Mouse (Mus musculus) G1E (cell line): ENCODE results near the gene Klhl36. TPM values are rescaled to one million over a fixed set of nuclear protein-coding genes. Genes with fewer than 3 reads are reported as not detected.

Experiments used
- ATAC-seq: 2 replicates; pipeline ENCODE4 v1.8.0; 2016; ENCODE audit warnings: mild to moderate bottlenecking; ENCODE audit not compliant: insufficient number of reproducible peaks, poor library complexity, low FRiP score, severe bottlenecking; ENCODE audit errors: extremely low read depth
- DNase-seq: peaks from one replicate; pipeline ENCODE4 v3.0.0; 2012; ENCODE audit warnings: low spot score
- H3K27me3 ChIP-seq: 2 replicates; pipeline ENCODE4 v1.6.1; 2012; ENCODE audit warnings: mild to moderate bottlenecking, low read length, inconsistent platforms; ENCODE audit not compliant: insufficient read depth
- H3K36me3 ChIP-seq: replicated peaks from 2 replicates; pipeline ENCODE3; 2012; ENCODE audit warnings: mild to moderate bottlenecking, inconsistent platforms
- H3K4me1 ChIP-seq: 2 replicates; pipeline ENCODE4 v1.6.1; 2012; ENCODE audit warnings: low read depth, low read length, inconsistent platforms, mixed read lengths; ENCODE audit not compliant: insufficient read depth
- H3K4me3 ChIP-seq: 2 replicates; pipeline ENCODE4 v1.5.1; 2012; ENCODE audit warnings: low read depth, mild to moderate bottlenecking, inconsistent platforms, low read length, moderate library complexity, mixed read lengths
- H3K9me3 ChIP-seq: replicated peaks from 2 replicates; pipeline ENCODE4 v1.6.1; 2012; ENCODE audit warnings: inconsistent platforms
- CTCF ChIP-seq: IDR thresholded peaks from 2 replicates; pipeline ENCODE4 v1.5.1; 2012; ENCODE audit warnings: low read depth, low read length, inconsistent platforms, mixed read lengths
- GATA1 ChIP-seq: IDR thresholded peaks from 2 replicates; pipeline ENCODE4 v1.6.1; 2012; ENCODE audit warnings: borderline replicate concordance, low read length, inconsistent platforms, mixed read lengths
- GATA2 ChIP-seq: IDR thresholded peaks from 2 replicates; pipeline ENCODE4 v1.6.1; 2012; ENCODE audit warnings: low read depth, low read length, inconsistent platforms, borderline replicate concordance
- POLR2AphosphoS5 ChIP-seq: IDR thresholded peaks from 2 replicates; pipeline ENCODE4 v1.6.1; 2012; ENCODE audit warnings: low read depth, low read length, inconsistent platforms; ENCODE audit not compliant: insufficient replicate concordance
- TAL1 ChIP-seq: conservative IDR thresholded peaks from 2 replicates; pipeline ENCODE4 v1.6.1; 2012; ENCODE audit warnings: low read depth, low read length, inconsistent platforms, mixed read lengths
- polyA plus RNA-seq: library from polyadenylated mRNA; stranded (reverse); fragments of >175 nt; gene quantifications from 2 replicates; pipeline ENCODE4 v1.2.3, GENCODE M21; 2012
- total RNA-seq, 2 experiments: library from RNA; stranded (forward) in 1 of 2; stranded (reverse) in 1 of 2; fragments of 200-1000 nt in 1 of 2; fragments of >200 nt in 1 of 2; fragmentation: Nextera tagmentation in 1 of 2; gene quantifications; 2 replicates each; pipeline ENCODE4 v1.2.3; 2014 to 2017

Gene Klhl36
- total and polyA plus RNA-seq, 3 experiments = 3.9 to 8.7 (median 8.0) TPM

DNA sequence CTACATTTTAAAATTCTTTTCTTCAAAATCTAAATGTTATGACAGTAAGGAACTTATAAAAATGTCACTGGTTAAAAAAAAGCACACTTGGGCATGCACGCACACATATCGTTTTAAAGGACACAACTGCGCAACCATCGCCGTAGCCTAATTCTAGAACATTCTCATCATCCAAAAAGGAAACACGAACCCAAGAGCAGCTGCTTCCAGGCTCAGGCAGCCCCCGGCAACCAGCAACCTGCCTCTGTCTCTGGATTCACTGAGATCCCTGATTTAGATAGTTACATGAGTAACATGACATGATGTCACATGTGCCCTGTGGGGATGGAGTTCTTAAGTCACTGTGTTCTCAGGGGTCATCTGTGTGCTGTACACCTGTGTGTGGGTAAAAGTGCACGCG lies 38.8 kb upstream of the Klhl36 start:
- TF ChIP-seq POLR2AphosphoS5 = no peak
- TF ChIP-seq TAL1 = no peak
- no peak for TF ChIP-seq GATA2
- TF ChIP-seq CTCF = no peak
- TF ChIP-seq GATA1 = no peak
- Histone ChIP-seq H3K9me3 (no peaks in the 10 kb centered on the region), H3K27me3 (peaks cover 41% of the 10 kb centered on the region), H3K4me1 (peaks cover 25% of the 10 kb centered on the region), H3K4me3 (no peak overlapping the region), H3K36me3 (no peaks in the 10 kb centered on the region)
- DNase-seq (no peak), ATAC-seq (no peak)

DNA sequence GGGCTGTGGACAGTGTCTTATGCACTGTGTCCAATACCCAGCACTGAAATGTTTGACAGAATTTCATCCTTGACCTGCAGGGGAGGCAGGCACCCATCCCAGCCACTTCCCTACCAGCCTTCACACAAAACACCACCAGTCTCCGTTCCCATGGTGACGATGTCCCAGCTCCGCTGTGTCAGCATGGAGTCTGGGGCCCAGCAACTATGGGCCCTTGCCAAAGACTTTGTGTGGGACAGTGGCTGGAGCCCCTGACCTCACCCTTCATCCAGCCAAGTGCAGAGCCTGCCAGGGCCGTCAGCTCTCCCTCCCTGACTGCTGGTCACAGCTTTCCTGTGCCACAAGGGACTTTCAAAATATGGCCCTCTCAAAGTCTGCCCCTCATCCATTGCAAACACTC lies 38.0 kb upstream of the Klhl36 start:
- Histone ChIP-seq H3K4me3 (no peak overlapping the region), H3K27me3 (peaks cover 37% of the 10 kb centered on the region; the same call in 1 of the 2 replicates), H3K4me1 (peaks cover 25% of the 10 kb centered on the region), H3K36me3 (no peaks in the 10 kb centered on the region), H3K9me3 (no peaks in the 10 kb centered on the region)
- no peak for TF ChIP-seq GATA1
- TF ChIP-seq TAL1 = no peak
- TF ChIP-seq POLR2AphosphoS5 = no peak
- TF ChIP-seq CTCF = no peak
- TF ChIP-seq GATA2 = no peak
- DNase-seq (no peak), ATAC-seq (no peak)

DNA sequence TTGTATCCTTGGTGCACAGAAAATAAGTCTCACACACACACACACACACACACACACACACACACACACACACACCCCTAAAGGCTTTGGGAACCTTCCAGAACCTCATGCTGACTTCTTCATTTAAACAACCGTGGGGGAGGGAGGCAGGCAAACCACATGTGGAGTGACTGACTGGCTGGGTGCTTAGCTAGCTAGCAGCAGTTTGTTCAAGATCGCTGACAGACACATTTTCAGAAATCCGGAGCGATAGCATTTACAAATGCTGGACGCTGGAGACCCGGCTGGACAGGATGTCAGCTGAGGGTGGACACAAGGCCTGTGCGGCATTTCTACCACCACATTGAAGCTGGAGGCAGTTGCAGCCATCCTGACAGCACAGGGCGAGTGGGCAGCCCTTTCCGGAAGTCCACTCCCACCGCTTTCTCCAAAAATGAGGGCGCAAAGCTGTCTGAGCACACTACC lies 37.2 kb upstream of the Klhl36 start:
- no peak for ATAC-seq
- H3K36me3 ChIP-seq = no peaks in the 10 kb centered on the region

DNA sequence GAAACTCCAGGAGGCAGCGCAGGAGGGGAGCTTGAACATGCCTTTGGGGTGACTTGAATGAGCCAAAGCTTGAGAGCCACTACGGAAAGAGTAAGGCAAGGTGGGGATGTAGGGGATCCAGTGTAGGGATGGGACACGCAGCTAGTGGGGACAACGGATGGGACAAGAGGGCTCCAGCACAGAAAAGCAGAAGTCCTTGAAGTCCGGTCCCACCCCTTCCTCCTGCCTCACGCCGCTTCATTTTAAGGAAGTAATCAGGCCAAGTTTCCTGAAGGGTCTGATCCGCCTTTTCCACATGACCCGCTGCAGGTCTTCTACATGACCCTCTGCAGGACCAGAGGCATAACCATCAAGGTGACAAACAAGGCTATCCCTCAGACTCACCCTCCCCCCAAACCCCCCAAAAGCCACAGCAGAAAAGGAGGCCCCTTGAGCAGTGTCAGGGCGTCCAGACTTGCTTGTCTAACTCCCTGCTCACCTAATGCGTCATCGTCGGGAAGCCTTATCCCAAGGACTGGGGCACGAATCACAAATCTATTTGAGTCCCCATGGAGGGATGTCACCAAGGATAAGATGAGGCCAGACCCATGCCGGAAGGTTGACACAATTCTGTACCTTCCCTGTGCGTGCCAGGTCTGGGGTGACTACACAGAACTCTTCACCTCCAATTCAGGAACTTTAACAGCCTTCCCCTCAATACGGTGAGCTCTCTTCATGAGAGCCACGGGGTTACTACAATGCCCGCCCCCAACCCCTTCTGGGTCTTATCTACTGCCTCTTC lies 35.9 kb upstream of the Klhl36 start:
- H3K36me3 ChIP-seq = no peaks in the 10 kb centered on the region
- TF ChIP-seq GATA2 (no peak), TAL1 (no peak), CTCF (no peak), GATA1 (no peak), POLR2AphosphoS5 (no peak)
- peaks cover 25% of the 10 kb centered on the region for H3K4me1 ChIP-seq
- H3K27me3 ChIP-seq = peaks cover 31% of the 10 kb centered on the region; the same call in 1 of the 2 replicates
- no peaks in the 10 kb centered on the region for H3K9me3 ChIP-seq
- ATAC-seq = peak; percentile 36
- no peak overlapping the region for H3K4me3 ChIP-seq
- no peak for DNase-seq

More for the DNA sequence above, 37.2 kb upstream of the Klhl36 start:
- no peak for TF ChIP-seq CTCF
- TF ChIP-seq POLR2AphosphoS5 = no peak
- TF ChIP-seq TAL1 = no peak
- no peak for TF ChIP-seq GATA2
- no peak for TF ChIP-seq GATA1
- peaks cover 35% of the 10 kb centered on the region; the same call in 1 of the 2 replicates for H3K27me3 ChIP-seq
- no peaks in the 10 kb centered on the region for H3K9me3 ChIP-seq
- no peak for DNase-seq
- H3K4me3 ChIP-seq = no peak overlapping the region
- H3K4me1 ChIP-seq = peaks cover 25% of the 10 kb centered on the region

DNA sequence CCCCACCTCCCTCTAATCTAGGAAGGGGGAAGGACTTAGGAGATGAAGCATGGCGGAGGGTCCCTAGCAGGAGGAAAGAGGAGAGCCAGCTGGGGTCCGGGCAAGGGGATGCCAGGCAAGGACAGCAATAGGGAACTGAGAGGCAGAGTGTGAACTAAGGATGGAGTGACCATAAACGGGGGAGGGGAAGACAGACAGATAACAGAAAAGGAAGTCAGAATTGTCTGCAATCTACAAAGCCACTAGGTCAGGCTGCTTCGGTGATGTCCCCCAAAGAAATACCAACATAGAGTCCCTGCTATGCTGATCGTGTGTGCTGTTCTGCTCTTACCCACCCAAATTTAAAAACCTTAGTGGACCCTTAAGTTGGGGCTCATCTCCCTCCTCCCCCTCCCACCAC lies 35.1 kb upstream of the Klhl36 start:
- ATAC-seq (no peak), DNase-seq (no peak)
- Histone ChIP-seq H3K27me3 (peaks cover 34% of the 10 kb centered on the region; the same call in 1 of the 2 replicates), H3K9me3 (no peaks in the 10 kb centered on the region), H3K4me1 (peaks cover 27% of the 10 kb centered on the region), H3K4me3 (no peak overlapping the region), H3K36me3 (no peaks in the 10 kb centered on the region)
- no peak for TF ChIP-seq GATA2
- TF ChIP-seq CTCF = no peak
- no peak for TF ChIP-seq TAL1
- no peak for TF ChIP-seq POLR2AphosphoS5
- no peak for TF ChIP-seq GATA1

DNA sequence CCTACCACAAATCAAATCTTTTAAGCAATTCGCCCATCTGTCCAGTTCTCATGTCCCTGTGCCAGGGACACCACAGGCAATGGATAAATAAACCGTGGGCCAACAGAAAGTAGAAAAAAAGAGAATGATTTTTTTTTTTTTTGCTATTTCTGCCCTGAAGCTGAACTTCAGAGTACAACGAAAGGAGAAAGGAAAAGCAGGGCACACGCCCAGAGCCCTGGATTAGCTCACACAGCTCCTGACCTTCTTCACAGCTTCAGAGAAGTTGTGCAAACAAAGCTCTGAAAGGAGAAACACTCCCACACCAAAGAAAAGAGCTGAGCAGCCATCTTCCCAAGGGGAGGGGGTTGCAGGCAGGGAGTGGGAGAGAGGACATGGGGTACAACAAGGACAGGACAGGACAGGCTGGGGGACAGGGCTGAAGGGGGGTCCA lies 34.3 kb upstream of the Klhl36 start:
- DNase-seq = no peak
- TF ChIP-seq GATA1 = no peak
- TF ChIP-seq GATA2 = no peak
- TF ChIP-seq TAL1 = no peak
- no peak for TF ChIP-seq POLR2AphosphoS5
- TF ChIP-seq CTCF = no peak
- peaks cover 27% of the 10 kb centered on the region for H3K4me1 ChIP-seq

More for the DNA sequence above, 34.3 kb upstream of the Klhl36 start:
- Histone ChIP-seq H3K36me3 (no peaks in the 10 kb centered on the region), H3K4me3 (no peak overlapping the region), H3K9me3 (no peaks in the 10 kb centered on the region), H3K27me3 (peaks cover 37% of the 10 kb centered on the region; the same call in 1 of the 2 replicates)
- ATAC-seq = no peak
